Mouse (Mus musculus) heart, adult 10 weeks (tissue): ENCODE measurements around the gene Hist1h4d. TPM values are rescaled to one million over a fixed set of nuclear protein-coding genes. Genes with fewer than 3 reads are reported as not detected.

Experiments used
- polyA plus RNA-seq: library from polyadenylated mRNA; stranded (reverse); fragments of 350-450 nt; fragmentation: Illumina TruSeq; extraction: RNeasy Lipid Tissue Mini Kit (QIAGEN cat#74804); gene quantifications from one replicate; pipeline ENCODE4 v1.2.3, GENCODE M21; 2014; ENCODE audit warnings: low read depth, low replicate concordance

Hist1h4d gene
- polyA plus RNA-seq = not detected

DNA sequence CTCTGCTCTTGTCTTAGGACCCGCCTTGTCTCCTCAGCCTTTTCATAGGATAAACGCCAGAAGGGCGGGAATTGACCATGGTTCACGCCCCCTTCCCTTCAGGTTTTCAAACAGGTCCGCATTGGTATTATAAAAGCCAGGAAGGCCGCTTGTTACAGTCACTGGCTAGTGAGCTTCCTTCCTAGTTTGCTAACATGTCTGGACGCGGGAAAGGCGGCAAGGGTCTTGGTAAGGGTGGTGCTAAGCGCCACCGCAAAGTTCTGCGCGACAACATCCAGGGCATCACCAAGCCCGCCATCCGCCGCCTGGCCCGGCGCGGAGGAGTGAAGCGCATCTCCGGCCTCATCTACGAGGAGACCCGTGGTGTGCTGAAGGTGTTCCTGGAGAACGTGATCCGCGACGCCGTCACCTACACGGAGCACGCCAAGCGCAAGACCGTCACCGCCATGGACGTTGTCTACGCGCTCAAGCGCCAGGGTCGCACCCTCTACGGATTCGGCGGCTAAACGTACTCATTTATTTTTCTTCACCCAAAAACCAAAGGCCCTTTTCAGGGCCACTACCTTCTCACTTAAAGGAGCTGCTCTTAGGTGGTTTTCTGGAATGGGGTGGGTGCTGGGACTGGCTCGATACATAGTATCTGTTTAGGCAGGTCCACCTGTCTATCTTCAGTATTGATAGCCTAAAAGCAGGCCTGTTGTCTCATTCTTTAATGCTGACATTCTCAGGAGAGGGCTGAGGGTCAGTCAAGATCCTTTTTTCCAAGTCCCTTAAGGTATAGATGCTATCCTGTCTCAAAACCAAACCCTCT, at the start of gene Hist1h4d:
Gene Hist1h4d (plus strand): TSS at position 191 of the 811 bp plus-strand sequence.

DNA sequence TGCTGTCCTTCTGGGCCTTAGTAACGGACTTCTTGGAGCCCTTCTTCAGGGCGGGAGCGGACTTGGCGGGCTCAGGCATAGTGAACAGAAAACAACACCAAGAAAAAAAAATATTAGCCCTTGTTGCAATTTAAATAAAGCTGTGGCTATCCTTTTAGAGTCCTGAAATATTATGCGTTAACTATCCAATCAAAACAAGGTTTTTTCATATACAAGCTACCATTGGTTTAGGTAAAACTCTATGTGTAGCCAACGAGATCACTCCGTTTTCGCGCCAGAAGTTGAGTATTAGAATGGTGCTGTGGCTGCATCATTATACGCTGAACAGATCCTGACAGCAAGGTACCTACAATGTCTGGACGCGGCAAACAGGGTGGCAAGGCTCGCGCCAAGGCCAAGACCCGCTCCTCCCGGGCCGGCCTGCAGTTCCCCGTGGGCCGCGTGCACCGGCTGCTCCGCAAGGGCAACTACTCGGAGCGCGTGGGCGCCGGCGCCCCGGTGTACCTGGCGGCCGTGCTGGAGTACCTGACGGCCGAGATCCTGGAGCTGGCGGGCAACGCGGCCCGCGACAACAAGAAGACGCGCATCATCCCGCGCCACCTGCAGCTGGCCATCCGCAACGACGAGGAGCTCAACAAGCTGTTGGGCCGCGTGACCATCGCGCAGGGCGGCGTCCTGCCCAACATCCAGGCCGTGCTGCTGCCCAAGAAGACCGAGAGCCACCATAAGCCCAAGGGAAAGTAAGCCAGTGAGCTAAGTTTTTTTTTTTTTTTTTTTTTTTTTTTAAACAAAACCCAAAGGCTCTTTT, 47.6 kb upstream of the Hist1h4d start, which contains the start of gene Hist1h2af:
Gene Hist1h2af (plus strand): TSS at position 347 of the 808 bp plus-strand sequence.

DNA sequence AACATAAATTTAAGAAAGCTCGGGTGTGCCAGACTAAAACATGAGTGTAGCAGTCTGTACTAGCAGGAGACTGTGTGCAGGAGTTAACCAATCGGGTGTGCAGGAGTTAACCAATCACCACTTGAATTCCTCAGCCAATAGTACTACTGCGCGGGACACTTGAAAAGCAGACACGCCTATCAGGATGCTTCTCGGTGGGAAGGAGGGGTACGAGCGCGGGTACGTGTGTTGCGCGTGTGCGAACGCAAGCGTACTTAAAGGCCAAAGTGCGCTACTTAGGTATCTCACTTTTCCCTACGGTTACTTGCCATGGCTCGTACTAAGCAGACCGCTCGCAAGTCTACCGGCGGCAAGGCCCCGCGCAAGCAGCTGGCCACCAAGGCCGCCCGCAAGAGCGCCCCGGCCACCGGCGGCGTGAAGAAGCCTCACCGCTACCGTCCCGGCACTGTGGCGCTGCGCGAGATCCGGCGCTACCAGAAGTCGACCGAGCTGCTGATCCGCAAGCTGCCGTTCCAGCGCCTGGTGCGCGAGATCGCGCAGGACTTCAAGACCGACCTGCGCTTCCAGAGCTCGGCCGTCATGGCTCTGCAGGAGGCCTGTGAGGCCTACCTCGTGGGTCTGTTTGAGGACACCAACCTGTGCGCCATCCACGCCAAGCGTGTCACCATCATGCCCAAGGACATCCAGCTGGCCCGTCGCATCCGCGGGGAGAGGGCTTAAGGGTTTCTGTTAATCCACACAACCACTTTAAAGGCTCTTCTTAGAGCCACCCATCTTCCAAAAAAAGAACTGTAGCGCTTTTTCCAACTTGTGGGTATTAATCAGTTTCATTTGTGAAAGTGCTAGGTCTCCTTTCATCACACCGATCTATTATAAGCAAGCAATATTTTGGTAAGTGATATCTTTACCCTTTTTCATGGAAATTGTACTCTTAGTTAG, 46.0 kb upstream of the Hist1h4d start, which contains the start of gene Hist1h3g:
Gene Hist1h3g (plus strand): TSS at position 286 of the 939 bp plus-strand sequence.

DNA sequence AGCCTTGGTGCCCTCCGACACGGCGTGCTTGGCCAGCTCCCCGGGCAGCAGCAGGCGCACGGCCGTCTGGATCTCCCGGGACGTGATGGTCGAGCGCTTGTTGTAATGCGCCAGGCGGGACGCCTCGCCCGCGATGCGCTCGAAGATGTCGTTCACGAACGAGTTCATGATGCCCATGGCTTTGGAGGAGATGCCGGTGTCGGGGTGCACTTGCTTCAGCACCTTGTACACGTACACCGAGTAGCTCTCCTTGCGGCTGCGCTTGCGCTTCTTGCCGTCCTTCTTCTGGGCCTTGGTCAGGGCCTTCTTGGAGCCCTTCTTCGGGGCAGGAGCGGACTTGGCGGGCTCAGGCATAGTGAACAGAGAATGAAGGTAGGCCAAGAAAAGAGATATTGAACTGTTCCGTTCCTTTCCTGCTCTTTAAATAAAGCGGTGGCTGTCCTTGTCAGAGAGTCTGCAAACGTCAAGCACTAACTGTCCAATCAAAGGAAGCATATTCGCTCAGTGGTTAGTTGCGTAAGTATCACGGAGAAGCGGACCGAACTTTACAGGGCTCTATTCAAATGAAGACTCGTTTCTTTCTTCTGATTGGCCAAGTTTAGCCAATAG, 38.3 kb upstream of the Hist1h4d start, which contains the start of gene Hist1h2bh:
Gene Hist1h2bh (minus strand): TSS at position 394 of the 609 bp plus-strand sequence.

DNA sequence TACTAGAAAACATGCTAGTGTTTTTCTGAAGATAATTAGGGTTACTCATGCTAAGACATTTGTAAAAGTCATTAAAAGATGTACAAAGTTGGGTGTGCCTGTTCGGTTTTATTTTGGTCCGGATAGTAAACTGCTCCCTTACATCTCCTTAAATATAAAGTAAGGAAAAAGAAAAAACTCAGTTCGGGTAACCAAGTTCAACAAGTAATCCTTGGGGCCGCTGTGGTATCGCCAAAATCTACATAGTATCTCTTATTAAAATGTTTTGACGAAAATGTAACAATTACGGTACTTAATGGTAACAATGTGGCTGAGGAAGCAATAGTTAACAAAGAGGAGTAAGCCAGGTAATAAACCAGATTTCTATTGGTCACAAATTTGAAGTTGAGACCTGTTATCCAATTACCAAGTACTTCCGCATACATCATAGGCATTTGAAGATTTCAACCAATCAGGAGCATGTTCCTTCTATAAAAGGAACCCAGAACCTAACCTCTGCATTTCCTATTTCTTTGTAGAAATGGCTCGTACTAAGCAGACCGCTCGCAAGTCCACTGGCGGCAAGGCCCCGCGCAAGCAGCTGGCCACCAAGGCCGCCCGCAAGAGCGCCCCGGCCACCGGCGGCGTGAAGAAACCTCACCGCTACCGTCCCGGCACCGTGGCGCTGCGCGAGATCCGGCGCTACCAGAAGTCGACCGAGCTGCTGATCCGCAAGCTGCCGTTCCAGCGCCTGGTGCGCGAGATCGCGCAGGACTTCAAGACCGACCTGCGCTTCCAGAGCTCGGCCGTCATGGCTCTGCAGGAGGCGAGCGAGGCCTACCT, 37.2 kb upstream of the Hist1h4d start, which contains the start of gene Hist1h3f:
Gene Hist1h3f (plus strand): TSS at position 88 of the 822 bp plus-strand sequence.

DNA sequence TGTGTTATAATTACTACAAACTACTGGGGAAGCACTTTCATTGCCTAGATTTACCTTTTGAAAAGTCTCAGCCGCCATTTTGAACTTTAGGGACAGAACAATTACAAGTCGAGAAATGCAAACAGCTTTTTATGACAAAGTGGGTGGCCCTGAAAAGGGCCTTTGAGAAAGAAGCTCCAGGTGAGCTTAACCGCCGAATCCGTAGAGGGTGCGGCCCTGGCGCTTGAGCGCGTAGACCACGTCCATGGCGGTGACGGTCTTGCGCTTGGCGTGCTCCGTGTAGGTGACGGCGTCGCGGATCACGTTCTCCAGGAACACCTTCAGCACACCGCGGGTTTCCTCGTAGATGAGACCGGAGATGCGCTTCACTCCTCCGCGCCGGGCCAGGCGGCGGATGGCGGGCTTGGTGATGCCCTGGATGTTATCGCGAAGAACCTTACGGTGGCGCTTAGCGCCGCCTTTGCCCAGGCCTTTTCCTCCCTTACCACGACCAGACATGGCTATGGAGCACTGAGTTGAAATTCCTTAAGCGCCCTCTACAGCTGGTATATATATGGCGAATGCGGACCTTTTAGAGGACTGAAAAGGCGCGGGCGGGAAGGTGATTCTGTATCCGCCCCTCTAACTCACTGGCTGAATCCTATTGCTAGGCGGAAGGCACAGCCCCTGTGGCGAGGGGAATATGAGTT, 30.1 kb upstream of the Hist1h4d start, which contains the start of gene Hist1h4f:
Gene Hist1h4f (minus strand): TSS at position 503 of the 689 bp plus-strand sequence.

DNA sequence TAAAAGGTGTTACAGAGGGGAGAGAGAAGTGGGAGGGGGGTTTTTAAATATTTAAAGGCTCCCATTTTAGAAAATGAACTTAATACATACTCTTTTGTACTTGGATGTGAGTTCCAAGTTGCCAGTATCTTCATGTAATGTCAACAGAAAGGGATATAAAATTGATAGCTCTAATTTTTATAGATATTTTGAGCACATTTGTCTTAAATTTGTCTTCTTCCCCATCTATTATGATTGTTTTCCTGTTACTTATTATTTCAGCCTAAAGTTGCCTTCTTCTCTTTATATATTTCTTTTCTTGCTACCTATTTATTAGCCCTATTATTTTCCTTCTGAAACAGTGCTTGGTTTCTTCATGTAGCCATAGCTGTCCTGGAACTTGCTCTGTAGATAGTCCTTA, 28.4 kb upstream of the Hist1h4d start, which contains the start of gene Hist1h1d:
Gene Hist1h1d (plus strand): TSS at position 301 of the 400 bp plus-strand sequence.

DNA sequence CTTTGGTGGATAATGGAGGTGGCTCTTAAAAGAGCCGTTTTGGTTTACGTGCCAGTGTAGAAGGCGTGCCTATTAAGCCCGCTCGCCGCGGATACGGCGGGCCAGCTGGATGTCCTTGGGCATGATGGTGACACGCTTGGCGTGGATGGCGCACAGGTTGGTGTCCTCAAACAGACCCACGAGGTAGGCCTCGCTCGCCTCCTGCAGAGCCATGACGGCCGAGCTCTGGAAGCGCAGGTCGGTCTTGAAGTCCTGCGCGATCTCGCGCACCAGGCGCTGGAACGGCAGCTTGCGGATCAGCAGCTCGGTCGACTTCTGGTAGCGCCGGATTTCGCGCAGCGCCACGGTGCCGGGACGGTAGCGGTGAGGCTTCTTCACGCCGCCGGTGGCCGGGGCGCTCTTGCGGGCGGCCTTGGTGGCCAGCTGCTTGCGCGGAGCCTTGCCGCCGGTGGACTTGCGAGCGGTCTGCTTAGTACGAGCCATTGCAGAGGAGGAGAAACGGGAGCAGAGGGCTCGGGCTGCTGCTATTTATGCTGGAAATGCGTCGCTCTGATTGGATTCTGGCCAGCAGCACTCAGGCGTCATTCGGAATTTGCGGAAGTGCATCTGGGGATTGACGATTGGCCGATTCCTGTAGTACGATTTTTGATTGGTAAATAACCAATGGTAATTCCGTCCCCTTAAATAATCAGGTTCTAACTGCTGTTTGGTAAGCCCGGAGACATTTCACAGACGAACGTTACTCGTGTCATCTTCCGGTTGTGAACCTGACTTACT, 19.3 kb upstream of the Hist1h4d start, which contains the start of gene Hist1h3e:
Gene Hist1h3e (minus strand): TSS at position 487 of the 777 bp plus-strand sequence.

DNA sequence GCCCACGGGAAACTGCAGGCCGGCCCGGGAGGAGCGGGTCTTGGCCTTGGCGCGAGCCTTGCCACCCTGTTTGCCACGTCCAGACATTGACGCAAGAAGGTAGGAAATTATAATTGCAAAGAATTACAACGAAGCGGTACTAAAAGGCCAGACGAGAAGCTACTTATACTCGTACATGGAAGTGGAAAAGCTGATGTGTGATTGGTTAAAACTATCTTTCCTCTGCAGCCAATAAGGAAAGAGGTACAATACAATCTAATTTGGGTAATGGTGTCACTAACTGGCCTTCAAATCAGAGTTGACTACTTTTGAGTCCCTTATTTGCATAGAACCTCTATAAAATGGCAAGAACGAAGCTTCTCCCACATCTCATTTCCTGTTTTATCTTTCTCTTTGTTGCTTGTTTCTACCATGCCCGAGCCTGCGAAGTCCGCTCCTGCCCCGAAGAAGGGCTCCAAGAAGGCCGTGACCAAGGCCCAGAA, 10.3 kb upstream of the Hist1h4d start, which contains the start of the genes Hist1h2ae and Hist1h2bg:
Gene Hist1h2ae (minus strand): TSS at position 199 of the 482 bp plus-strand sequence.
Gene Hist1h2bg (plus strand): TSS at position 375 of the 482 bp plus-strand sequence.

DNA sequence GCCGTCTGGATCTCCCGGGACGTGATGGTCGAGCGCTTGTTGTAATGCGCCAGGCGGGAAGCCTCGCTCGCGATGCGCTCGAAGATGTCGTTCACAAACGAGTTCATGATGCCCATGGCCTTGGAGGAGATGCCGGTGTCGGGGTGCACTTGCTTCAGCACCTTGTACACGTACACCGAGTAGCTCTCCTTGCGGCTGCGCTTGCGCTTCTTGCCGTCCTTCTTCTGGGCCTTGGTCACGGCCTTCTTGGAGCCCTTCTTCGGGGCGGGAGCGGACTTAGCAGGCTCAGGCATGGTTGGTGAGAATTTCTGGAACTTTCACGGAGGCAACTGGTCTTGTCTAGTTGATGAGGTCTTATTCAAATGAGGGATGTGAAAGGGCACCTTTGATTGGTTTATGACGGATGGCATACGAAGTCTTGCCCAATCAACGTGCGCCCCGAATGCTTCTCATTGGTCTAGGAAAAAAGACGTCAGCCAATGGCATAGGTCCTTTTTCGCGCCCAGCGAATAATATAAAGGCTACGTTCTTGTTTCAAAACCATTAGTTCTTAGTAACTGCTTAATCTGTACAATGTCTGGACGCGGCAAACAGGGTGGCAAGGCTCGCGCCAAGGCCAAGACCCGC, 7.4 kb upstream of the Hist1h4d start, which contains the start of the genes Hist1h2bf and Hist1h2ad:
Gene Hist1h2bf (minus strand): TSS at position 299 of the 627 bp plus-strand sequence.
Gene Hist1h2ad (plus strand): TSS at position 484 of the 627 bp plus-strand sequence.

DNA sequence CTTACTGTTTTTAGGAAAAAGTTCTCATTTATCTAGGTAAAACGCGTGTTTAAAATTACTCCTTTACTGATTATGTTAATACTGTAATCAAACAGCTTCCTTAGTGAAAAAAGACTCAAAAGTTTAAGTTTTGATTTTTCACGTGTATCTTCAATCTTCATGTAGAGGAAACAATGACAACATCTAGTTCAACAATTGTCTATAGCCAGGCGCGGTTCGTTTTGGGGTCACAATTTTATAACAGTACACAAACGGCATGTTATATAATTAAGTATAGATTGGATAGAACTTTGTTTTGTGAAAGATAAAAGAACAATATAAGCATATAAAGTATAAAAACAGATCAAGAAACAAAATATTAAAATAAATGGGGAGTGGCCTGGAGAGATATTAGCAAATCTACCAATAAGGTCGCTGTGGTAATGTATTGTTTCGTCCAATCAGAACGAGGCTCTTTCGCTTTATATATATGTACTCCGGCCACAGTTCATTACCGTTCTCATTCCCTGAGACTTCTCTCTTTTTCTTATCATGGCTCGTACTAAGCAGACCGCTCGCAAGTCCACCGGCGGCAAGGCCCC, 6.0 kb upstream of the Hist1h4d start, which contains the start of gene Hist1h3d:
Gene Hist1h3d (plus strand): TSS at position 493 of the 581 bp plus-strand sequence.

DNA sequence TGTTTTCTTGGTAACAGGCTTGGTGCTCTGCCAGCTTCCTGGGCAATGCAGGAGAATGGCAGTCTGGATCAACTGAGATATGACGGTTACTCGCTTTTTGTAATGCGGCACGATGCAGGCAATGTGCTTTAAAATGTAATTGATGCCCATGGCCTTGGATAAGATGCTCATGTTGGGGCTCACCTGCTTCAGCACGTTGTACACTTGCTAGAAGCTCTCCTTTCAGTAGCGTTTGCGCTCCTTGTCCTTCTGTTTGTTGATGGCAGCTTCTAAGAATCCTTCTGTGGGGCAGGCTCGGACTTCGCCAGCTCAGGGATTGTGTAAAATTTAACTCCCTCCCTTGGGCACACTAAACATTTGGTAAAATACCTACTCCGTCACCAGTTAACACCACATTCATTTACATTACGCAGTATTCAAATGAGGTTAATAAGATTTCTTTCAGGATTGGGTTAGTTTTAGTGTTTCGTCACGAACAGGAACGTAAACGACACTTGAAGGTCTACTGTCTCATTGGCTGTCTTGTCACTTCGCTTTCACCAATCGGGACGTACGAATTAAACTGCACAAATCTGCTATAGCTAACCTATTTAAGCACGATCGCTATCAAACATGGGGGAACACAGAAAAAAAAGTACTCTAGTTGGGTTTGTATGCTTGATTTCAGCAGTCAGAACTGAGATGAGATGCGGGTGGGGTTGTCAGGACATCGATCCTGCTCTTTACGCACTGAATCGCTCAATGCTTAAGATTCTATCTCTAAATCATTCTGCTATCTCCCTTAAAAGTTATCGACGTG, 39.5 kb downstream of the Hist1h4d start, which contains the start of gene Hist1h2be:
Gene Hist1h2be (minus strand): TSS at position 392 of the 799 bp plus-strand sequence.

DNA sequence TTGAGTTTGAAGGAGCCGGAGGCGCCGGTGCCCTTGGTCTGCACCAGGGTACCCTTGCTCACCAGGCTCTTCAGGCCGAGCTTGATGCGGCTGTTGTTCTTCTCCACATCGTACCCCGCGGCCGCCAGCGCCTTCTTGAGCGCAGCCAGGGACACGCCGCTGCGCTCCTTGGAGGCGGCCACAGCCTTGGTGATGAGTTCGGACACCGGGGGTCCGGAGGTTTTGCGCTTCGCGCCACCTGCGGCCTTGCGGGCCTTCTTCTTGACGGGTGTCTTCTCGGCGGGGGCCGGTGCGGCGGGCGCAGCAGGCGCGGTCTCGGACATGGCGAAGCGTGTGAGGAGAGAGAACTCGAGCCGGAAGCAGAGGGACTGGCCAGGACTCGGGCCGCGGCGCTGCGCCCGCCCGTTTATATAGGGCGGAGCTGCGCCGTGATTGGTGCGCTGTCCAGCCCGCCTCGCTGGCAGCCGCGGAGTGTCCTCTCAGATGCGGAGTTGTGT, 40.8 kb downstream of the Hist1h4d start, which contains the start of gene Hist1h1e:
Gene Hist1h1e (minus strand): TSS at position 384 of the 497 bp plus-strand sequence.

